Mouse (Mus musculus): ENCODE measurements around the gene Klk6. TPM values are rescaled to one million over a fixed set of nuclear protein-coding genes. Genes with fewer than 3 reads are reported as not detected.
A peak's percentile ranks its signal among the peaks of the same experiment; 100 is the strongest.

The Klk6 gene
- not detected in 2 replicates for polyA plus RNA-seq (2015; fragmentation: Nextera tagmentation; extraction: Ambion mirVana)

GRCm38 (mm10) chr7:43824199-43824598 is at the start of gene Klk6:
TSS of gene Klk6 (plus strand) at chr7:43824499.
- no peak within 1 kb of the TSS for H3K9ac ChIP-seq (replicated peaks)
- no peaks in the 10 kb centered on the region for H3K27me3 ChIP-seq (replicated peaks)
- no peaks in the 10 kb centered on the region for H3K36me3 ChIP-seq
- ATAC-seq (ENCODE audit: low FRiP score): no peak
- H3K27ac ChIP-seq (replicated peaks): no peak within 1 kb of the TSS
- H3K4me3 ChIP-seq (replicated peaks): no peak within 1 kb of the TSS
- H3K4me1 ChIP-seq: no peaks in the 10 kb centered on the region
- 82% methylated on average over 10 of the region's 10 CpGs for WGBS
- H3K4me2 ChIP-seq: no peak within 1 kb of the TSS
- H3K9me3 ChIP-seq (replicated peaks): no peaks in the 10 kb centered on the region

DNA sequence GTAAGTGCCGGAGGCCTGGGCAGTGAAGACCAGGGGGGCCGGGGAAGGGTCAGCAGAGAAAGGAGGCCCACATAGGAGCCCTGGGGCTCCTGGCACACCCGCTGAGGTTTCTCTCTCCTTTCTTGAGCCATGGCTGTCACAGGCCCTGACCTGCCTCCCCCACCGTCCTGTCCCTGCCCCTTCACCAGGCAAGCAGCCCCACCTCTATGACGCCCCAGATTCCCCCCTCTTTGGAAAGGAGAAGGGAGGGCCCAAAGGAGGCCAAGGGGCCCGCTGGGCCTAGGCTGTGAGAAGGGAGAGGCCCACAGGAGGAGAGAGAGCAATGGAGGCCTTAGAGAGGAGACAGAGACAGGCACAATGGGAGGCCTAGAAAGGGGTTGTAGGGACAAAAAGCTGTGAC is 49.5 kb upstream of the Klk6 start:
- ATAC-seq (ENCODE audit: low FRiP score): no peak
- H3K4me1 ChIP-seq: no peaks in the 10 kb centered on the region
- no peaks in the 10 kb centered on the region for H3K27me3 ChIP-seq (replicated peaks)
- no peaks in the 10 kb centered on the region for H3K9me3 ChIP-seq (replicated peaks)
- H3K4me2 ChIP-seq: no peak overlapping the region
- H3K27ac ChIP-seq (replicated peaks): no peak overlapping the region
- no peaks in the 10 kb centered on the region for H3K36me3 ChIP-seq
- no peak overlapping the region for H3K4me3 ChIP-seq (replicated peaks)
- WGBS: 46% methylated on average over 6 of the region's 6 CpGs
- H3K9ac ChIP-seq (replicated peaks): no peak overlapping the region

DNA sequence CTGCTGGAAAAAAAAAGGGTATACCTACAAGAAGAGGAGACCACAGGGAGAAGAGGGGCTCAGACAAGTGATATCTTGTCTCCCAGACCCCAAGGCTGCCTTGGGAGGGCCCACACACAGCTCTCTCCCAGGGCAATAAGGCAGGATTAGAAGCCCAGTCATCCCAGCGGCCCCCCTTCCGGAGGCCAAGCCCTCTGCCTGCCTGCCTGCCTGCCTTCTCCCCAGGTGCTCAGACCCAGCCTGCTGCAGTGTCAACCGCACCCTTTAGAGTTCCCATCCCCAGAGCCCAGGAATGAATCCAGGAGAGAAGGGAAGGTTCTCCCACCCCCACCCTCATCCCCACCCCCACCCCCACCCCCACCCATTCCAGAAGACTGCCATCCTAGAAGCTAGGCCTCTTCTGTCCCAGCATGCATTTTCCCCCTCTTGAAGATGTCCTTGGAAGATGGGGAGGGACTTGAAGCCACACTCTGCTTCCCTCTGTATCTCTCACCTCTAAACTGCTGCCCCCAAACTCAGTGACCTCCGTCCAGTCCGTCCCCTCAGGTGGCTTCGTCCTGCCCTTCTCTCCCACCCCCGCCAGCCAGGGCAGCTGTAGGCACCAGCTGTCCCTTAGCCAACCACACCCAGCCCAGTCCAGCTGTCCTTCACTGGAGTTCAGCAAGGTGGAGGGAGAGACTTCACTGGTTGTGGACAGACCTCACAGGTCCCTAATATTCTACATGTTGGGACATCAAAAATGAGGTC is 48.8 kb upstream of the Klk6 start:
- Histone ChIP-seq H3K36me3 (no peaks in the 10 kb centered on the region), H3K27ac (replicated peaks) (no peak overlapping the region), H3K9me3 (replicated peaks) (no peaks in the 10 kb centered on the region), H3K4me2 (no peak overlapping the region), H3K27me3 (replicated peaks) (no peaks in the 10 kb centered on the region), H3K4me1 (no peaks in the 10 kb centered on the region), H3K4me3 (replicated peaks) (no peak overlapping the region), H3K9ac (replicated peaks) (no peak overlapping the region)
- WGBS: 61% methylated on average over 7 of the region's 7 CpGs
- ATAC-seq (ENCODE audit: low FRiP score): no peak

DNA sequence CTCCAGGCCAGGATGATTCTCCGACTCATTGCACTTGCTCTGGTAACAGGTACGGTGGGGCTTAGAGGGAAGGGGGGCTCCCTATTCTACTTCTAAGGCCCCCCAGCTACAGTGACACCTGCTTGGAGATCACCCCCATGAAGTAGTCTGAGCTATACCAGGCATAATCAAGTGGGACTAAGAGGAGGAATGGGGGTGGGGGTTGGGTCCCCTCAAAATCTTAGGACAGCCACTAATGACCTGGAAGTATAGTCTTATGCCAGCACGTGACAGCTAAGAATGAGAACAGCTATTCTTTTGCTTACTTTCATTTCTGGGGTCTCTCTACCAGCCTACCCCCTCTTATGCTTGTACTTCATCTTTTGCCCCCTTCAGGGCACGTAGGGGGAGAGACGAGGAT is 47.8 kb upstream of the Klk6 start:
- H3K27me3 ChIP-seq (replicated peaks): no peaks in the 10 kb centered on the region
- no peaks in the 10 kb centered on the region for H3K36me3 ChIP-seq
- no peak overlapping the region for H3K4me3 ChIP-seq (replicated peaks)
- ATAC-seq (ENCODE audit: low FRiP score): no peak
- no peak overlapping the region for H3K9ac ChIP-seq (replicated peaks)
- H3K4me1 ChIP-seq: no peaks in the 10 kb centered on the region
- H3K9me3 ChIP-seq (replicated peaks): no peaks in the 10 kb centered on the region
- H3K4me2 ChIP-seq: no peak overlapping the region
- 88% methylated on average over 5 of the region's 5 CpGs for WGBS
- H3K27ac ChIP-seq (replicated peaks): no peak overlapping the region

DNA sequence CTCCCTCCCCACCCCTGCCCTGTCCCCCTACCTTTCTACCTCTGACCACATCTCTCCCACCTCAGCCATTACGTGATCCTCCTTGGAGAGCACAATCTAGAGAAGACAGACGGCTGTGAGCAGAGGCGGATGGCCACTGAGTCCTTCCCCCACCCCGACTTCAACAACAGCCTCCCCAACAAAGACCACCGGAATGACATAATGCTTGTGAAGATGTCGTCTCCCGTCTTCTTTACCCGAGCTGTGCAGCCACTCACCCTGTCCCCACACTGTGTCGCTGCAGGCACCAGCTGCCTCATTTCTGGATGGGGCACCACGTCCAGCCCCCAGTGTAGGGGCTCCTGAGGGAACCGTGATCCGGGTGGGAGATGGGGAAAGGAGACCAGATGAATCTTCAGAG is 46.9 kb upstream of the Klk6 start:
- WGBS: 88% methylated on average over 12 of the region's 12 CpGs
- Histone ChIP-seq H3K4me1 (peaks cover 2% of the 10 kb centered on the region; the same call in 1 of the 2 replicates), H3K9ac (replicated peaks) (no peak overlapping the region), H3K27me3 (replicated peaks) (no peaks in the 10 kb centered on the region), H3K4me3 (replicated peaks) (no peak overlapping the region), H3K4me2 (no peak overlapping the region), H3K36me3 (no peaks in the 10 kb centered on the region), H3K27ac (replicated peaks) (no peak overlapping the region), H3K9me3 (replicated peaks) (no peaks in the 10 kb centered on the region)
- no peak for ATAC-seq (ENCODE audit: low FRiP score)

- Histone ChIP-seq H3K9me3 (replicated peaks) (no peaks in the 10 kb centered on the region), H3K27ac (replicated peaks) (no peak overlapping the region), H3K36me3 (no peaks in the 10 kb centered on the region), H3K9ac (replicated peaks) (no peak overlapping the region), H3K4me3 (replicated peaks) (no peak overlapping the region), H3K4me2 (no peak overlapping the region), H3K27me3 (replicated peaks) (peaks cover 4% of the 10 kb centered on the region), H3K4me1 (peaks cover 5% of the 10 kb centered on the region; the same call in 1 of the 2 replicates)
- no peak for ATAC-seq (ENCODE audit: low FRiP score)
- 90% methylated on average over 10 of the region's 10 CpGs for WGBS
Measured at GRCm38 (mm10) chr7:43778176-43778970, 45.9 kb upstream of the Klk6 start.

GRCm38 (mm10) chr7:43780241-43780640 is 44.1 kb upstream of the Klk6 start:
- WGBS: 83% methylated on average over 6 of the region's 6 CpGs
- Histone ChIP-seq H3K9me3 (replicated peaks) (no peaks in the 10 kb centered on the region), H3K4me1 (peaks cover 5% of the 10 kb centered on the region; the same call in 1 of the 2 replicates), H3K27me3 (replicated peaks) (peaks cover 6% of the 10 kb centered on the region), H3K27ac (replicated peaks) (no peak overlapping the region), H3K36me3 (no peaks in the 10 kb centered on the region), H3K4me2 (no peak overlapping the region), H3K9ac (replicated peaks) (no peak overlapping the region), H3K4me3 (replicated peaks) (no peak overlapping the region)
- ATAC-seq (ENCODE audit: low FRiP score): no peak

GRCm38 (mm10) chr7:43780746-43781145 is 43.6 kb upstream of the Klk6 start, which contains the start of gene Klk10:
TSS of gene Klk10 (plus strand) at chr7:43781035.
- no peak within 1 kb of the TSS for H3K4me2 ChIP-seq
- no peak within 1 kb of the TSS for H3K9ac ChIP-seq (replicated peaks)
- ATAC-seq (ENCODE audit: low FRiP score): no peak
- peaks cover 6% of the 10 kb centered on the region for H3K27me3 ChIP-seq (replicated peaks)
- H3K4me1 ChIP-seq: peaks cover 5% of the 10 kb centered on the region; the same call in 1 of the 2 replicates
- H3K27ac ChIP-seq (replicated peaks): no peak within 1 kb of the TSS
- WGBS: 45% methylated on average over 5 of the region's 5 CpGs
- H3K9me3 ChIP-seq (replicated peaks): no peaks in the 10 kb centered on the region
- no peaks in the 10 kb centered on the region for H3K36me3 ChIP-seq
- H3K4me3 ChIP-seq (replicated peaks): no peak within 1 kb of the TSS

DNA sequence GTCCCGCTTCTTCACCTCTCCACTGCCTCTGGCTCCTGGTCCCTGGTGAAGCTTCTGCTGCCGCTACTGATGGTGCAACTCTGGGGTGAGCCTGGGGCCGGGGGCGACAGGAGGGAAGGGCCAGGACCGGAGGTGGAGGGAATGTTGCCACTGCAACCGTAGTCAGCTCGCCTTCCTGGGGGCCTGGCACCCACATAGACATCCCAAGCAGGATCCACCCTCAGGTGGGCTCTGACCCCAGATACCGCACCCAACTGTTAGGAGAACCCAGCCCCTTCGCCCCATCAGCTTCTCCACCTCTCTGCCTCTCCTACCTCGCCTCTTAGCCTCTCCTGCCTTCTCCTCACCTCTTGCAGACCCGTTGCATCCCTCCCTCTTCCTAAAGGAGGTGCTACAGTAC is 42.8 kb upstream of the Klk6 start:
- 87% methylated on average over 11 of the region's 11 CpGs for WGBS
- no peak for ATAC-seq (ENCODE audit: low FRiP score)
- no peak overlapping the region for H3K27ac ChIP-seq (replicated peaks)
- H3K27me3 ChIP-seq (replicated peaks): peaks cover 6% of the 10 kb centered on the region
- H3K4me1 ChIP-seq: peaks cover 5% of the 10 kb centered on the region; the same call in 1 of the 2 replicates
- no peak overlapping the region for H3K4me2 ChIP-seq
- H3K4me3 ChIP-seq (replicated peaks): no peak overlapping the region
- H3K9ac ChIP-seq (replicated peaks): no peak overlapping the region
- H3K9me3 ChIP-seq (replicated peaks): no peaks in the 10 kb centered on the region
- no peaks in the 10 kb centered on the region for H3K36me3 ChIP-seq

DNA sequence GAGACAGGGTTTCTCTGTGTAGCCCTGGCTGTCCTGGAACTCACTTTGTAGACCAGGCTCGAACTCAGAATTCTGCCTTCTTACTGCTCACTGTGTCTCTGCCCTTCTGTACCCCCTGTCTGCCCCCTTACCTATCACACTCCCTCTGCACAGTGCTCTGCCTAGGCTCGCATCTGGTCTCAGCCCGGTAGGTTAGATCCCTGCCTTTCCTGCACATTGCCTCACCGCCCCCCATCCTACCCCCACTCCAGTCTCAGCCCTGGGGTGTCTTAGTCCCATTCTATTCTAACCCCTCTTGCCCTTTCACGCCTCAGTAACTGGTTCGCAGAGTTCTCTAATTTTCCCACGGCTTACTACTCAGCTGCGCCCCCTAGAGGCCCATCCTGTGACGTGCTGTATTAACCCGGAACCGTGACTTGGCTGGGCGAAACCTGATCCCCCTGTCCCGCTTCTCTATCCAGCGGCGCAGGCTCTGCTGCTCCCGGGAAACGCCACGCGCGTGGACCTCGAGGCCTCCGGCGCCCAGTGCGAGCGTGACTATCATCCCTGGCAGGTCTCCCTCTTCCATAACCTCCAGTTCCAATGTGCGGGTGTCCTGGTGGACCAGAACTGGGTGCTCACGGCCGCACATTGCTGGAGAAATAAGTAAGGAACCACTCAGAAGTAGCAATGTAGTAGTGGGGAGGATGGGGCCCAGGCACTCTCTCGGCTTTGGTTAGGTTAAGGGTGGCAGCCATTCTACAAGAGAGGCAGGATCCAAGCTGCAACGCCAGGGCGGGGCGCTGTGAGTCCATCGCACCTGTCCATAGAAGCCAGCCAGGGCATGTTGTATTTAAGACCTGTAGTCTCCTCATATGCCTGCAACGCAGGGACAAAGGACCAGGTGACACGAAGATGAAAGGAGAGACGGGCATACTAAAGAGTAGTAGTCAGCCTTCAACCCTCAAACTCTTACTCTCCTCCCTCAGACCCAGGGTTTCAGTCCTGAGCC is 41.7 kb upstream of the Klk6 start:
- Histone ChIP-seq H3K4me3 (replicated peaks) (peak overlapping the region; percentile 34), H3K4me2 (peak overlapping the region; percentile 70), H3K9ac (replicated peaks) (peak overlapping the region; percentile 47; the same call in 1 of the 2 replicates), H3K4me1 (peaks cover 5% of the 10 kb centered on the region; the same call in 1 of the 2 replicates), H3K27ac (replicated peaks) (no peak overlapping the region), H3K36me3 (no peaks in the 10 kb centered on the region), H3K27me3 (replicated peaks) (peaks cover 6% of the 10 kb centered on the region), H3K9me3 (replicated peaks) (no peaks in the 10 kb centered on the region)
- ATAC-seq (ENCODE audit: low FRiP score): peak; percentile 76; the same call in 1 of the 2 replicates
- WGBS: 10% methylated on average over 36 of the region's 36 CpGs

DNA sequence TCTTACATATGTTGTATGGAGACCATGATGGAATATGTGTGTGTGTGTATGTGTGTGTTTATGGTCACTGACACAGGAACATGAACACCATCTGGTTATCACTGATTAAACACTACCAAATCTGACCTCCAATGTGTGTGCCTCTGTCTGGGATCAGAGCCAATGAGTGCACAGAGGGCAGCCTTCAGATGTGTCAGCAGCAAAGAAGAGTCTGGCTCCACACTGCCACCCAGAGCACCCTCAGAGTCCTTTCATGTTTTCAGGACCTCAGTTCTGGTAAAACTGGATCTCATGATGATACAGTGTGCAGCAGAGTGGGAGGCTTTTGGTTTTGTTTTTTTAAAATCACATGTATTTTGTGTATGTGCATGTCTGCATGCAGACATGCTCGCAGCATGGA is 39.0 kb upstream of the Klk6 start:
- WGBS: 89% methylated on average over 1 of the region's 1 CpGs
- no peak for ATAC-seq (ENCODE audit: low FRiP score)
- H3K27me3 ChIP-seq (replicated peaks): peaks cover 6% of the 10 kb centered on the region
- no peak overlapping the region for H3K9ac ChIP-seq (replicated peaks)
- H3K27ac ChIP-seq (replicated peaks): no peak overlapping the region
- no peak overlapping the region for H3K4me2 ChIP-seq
- peaks cover 5% of the 10 kb centered on the region; the same call in 1 of the 2 replicates for H3K4me1 ChIP-seq
- H3K4me3 ChIP-seq (replicated peaks): no peak overlapping the region
- H3K9me3 ChIP-seq (replicated peaks): no peaks in the 10 kb centered on the region
- no peaks in the 10 kb centered on the region for H3K36me3 ChIP-seq
